Mouse (Mus musculus) bone marrow macrophage, adult 2 months (primary cell): Measurements from ENCODE around the gene Atp6v0b. TPM values are rescaled to one million over a fixed set of nuclear protein-coding genes. Genes with fewer than 3 reads are reported as not detected.

Experiments used
- H3K27ac ChIP-seq: 2 replicates; pipeline ENCODE4 v1.5.1; 2012; ENCODE audit warnings: low read depth, low read length; ENCODE audit not compliant: insufficient read depth
- H3K4me1 ChIP-seq: 2 replicates; pipeline ENCODE4 v1.6.1; 2012; ENCODE audit warnings: low read length; ENCODE audit not compliant: control insufficient read depth, insufficient read depth
- H3K4me3 ChIP-seq: 2 replicates; pipeline ENCODE4 v1.5.1; 2012; ENCODE audit warnings: mild to moderate bottlenecking, low read length, moderate library complexity; ENCODE audit not compliant: insufficient read depth
- CTCF ChIP-seq: IDR thresholded peaks from 2 replicates; pipeline ENCODE4 v1.5.1; 2012; ENCODE audit warnings: low read depth, mild to moderate bottlenecking, low read length, moderate library complexity
- POLR2A ChIP-seq: IDR thresholded peaks from 2 replicates; pipeline ENCODE4 v1.6.1; 2012; ENCODE audit warnings: mild to moderate bottlenecking, low read depth, low read length, borderline replicate concordance
- polyA plus RNA-seq: library from polyadenylated mRNA; stranded (reverse); fragments of >200 nt; gene quantifications from 2 replicates; pipeline ENCODE4 v1.2.4, GENCODE M21; 2012; ENCODE audit not compliant: missing spikeins, insufficient read depth, insufficient read length

The Atp6v0b gene
- polyA plus RNA-seq, 1 experiment, result 712 TPM

DNA sequence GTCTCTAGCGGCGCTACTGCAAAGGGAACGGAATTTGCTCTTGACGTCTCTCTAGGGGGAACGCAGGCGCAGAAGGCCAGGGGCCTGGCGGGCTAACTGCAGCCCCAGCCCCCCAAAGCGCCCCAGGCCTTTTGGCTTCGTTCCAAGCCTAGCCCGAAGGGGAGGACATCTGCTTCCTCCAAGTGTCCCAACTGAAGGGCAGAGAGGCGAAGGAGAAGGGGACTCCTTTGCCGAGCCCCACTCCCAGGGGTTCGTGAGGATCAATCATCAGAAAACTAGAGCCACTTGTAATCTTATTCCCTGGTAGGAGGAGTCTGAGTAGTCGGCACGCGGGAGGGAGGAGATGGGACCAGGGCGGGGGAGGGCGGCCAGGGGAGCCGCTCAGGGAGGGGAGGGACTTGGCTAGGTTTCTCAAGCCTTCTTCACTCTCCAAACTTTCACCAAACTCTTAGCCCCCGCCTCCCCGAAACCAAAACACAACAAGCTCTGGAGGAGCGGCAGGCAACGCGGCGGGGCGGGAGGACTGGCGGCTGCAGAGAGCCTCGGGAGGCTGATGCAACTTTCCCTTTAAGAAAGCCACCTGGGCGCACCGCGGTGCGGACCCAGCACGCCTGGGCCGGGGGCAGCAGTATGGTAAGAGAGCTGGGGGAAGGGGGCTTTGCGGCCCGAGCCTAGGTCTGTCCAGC, 52.1 kb downstream of the Atp6v0b start:
- peaks cover 3% of the 10 kb centered on the region; the same call in 1 of the 2 replicates for H3K4me1 ChIP-seq
- H3K27ac ChIP-seq, result no peak overlapping the region
- peak overlapping the region; percentile 81 for H3K4me3 ChIP-seq
- TF ChIP-seq POLR2A, result no peak
- no peak for TF ChIP-seq CTCF

DNA sequence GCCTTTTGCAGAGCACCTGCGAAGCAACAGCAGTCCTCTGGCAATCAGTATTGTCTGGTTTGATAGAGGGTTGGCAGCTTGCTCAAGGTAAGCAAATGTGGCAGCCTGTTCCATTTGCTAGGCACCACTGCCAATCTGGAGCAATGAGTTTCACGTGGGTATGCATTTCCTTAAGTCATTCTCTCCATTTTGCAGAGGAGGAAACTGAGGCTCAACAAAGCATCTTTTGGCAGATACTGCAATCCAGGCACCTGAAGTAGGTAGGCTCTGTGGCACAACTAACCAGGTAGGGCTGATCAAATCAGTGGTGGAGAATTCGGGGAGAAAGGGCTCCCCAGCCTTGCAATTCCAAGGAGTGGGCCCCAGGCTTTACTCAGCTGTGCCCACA, 52.7 kb downstream of the Atp6v0b start, which contains the start of gene Slc6a9:
Slc6a9 (plus strand) TSS at position 50 of the 388 bp plus-strand sequence.
- Histone ChIP-seq H3K4me1 (peaks cover 5% of the 10 kb centered on the region; the same call in 1 of the 2 replicates), H3K27ac (no peak within 1 kb of the TSS), H3K4me3 (peak within 1 kb of the TSS; percentile 81)
- TF ChIP-seq POLR2A (no peak), CTCF (no peak)

Other genes with a start within 250 kb of the Atp6v0b start
- gene Dmap1, start 205.1 kb downstream of the Atp6v0b start, polyA plus RNA-seq, result 17.9 and 21.7 TPM in 2 replicates
- gene Gm12845, start 162.9 kb downstream of the Atp6v0b start, polyA plus RNA-seq, result not detected in 2 replicates
- gene Klf17, start 121.7 kb downstream of the Atp6v0b start, polyA plus RNA-seq, result not detected in 2 replicates
- 0.33 and 2.2 TPM in 2 replicates for gene Slc6a9, start 52.8 kb downstream of the Atp6v0b start, polyA plus RNA-seq
- not detected in 2 replicates for gene Ccdc24, start 14.8 kb downstream of the Atp6v0b start, polyA plus RNA-seq
- 0.32 TPM in 1 of 2 replicates, not detected in the other for gene B4galt2, start 3.8 kb downstream of the Atp6v0b start, polyA plus RNA-seq
- gene Dph2, start 4.7 kb upstream of the Atp6v0b start, polyA plus RNA-seq, result 4.0 and 5.1 TPM in 2 replicates
- gene Ipo13, start 27.7 kb upstream of the Atp6v0b start, polyA plus RNA-seq, result 77.8 and 95.3 TPM in 2 replicates
- gene Artn, start 42.4 kb upstream of the Atp6v0b start, polyA plus RNA-seq, result not detected in 2 replicates
- gene St3gal3, start 247.6 kb upstream of the Atp6v0b start, polyA plus RNA-seq, result 15.1 and 18.6 TPM in 2 replicates